Mouse (Mus musculus) midbrain, embryonic 14.5 days (tissue): ENCODE measurements around the gene Ggt7. TPM values are rescaled to one million over a fixed set of nuclear protein-coding genes. Genes with fewer than 3 reads are reported as not detected.

Experiments used
- ATAC-seq: fragments of 200-750 bp; cut with Nextera tagmentation; 2 replicates; pipeline ENCODE4 v1.8.0; 2017; ENCODE audit warnings: moderate number of reproducible peaks, moderate library complexity; ENCODE audit not compliant: low FRiP score, low TSS enrichment
- DNase-seq: peaks from one replicate; pipeline ENCODE4 v3.0.0-alpha.2; 2015
- H3K27ac ChIP-seq: fragments of 300-500 bp; sonication (generic); replicated peaks from 2 replicates; pipeline ENCODE4 v1.5.1; 2014; ENCODE audit warnings: mild to moderate bottlenecking, low read depth, low read length, moderate library complexity
- H3K27me3 ChIP-seq: fragments of 300-500 bp; sonication (generic); 2 replicates; pipeline ENCODE4 v1.6.1; 2014; ENCODE audit warnings: low read length, control low read depth, mixed read lengths; ENCODE audit not compliant: control insufficient read depth, insufficient read depth
- H3K36me3 ChIP-seq: fragments of 300-500 bp; sonication (generic); 2 replicates; pipeline ENCODE4 v1.6.1; 2014; ENCODE audit warnings: low read length, control low read depth; ENCODE audit not compliant: control insufficient read depth, insufficient read depth
- H3K4me1 ChIP-seq: fragments of 300-500 bp; sonication (generic); 2 replicates; pipeline ENCODE4 v1.6.1; 2014; ENCODE audit warnings: mild to moderate bottlenecking, antibody characterized with exemption, low read length, control low read depth; ENCODE audit not compliant: control insufficient read depth, insufficient read depth
- H3K4me2 ChIP-seq: fragments of 300-500 bp; sonication (generic); 2 replicates; pipeline ENCODE4 v1.6.1; 2014; ENCODE audit warnings: mild to moderate bottlenecking, low read length, moderate library complexity
- H3K4me3 ChIP-seq: fragments of 300-500 bp; sonication (generic); replicated peaks from 2 replicates; pipeline ENCODE4 v1.5.1; 2014; ENCODE audit warnings: low read depth, low read length
- H3K9ac ChIP-seq: fragments of 300-500 bp; sonication (generic); replicated peaks from 2 replicates; pipeline ENCODE4 v1.6.1; 2014; ENCODE audit warnings: mild to moderate bottlenecking, low read length, moderate library complexity
- H3K9me3 ChIP-seq: fragments of 300-500 bp; sonication (generic); 2 replicates; pipeline ENCODE4 v1.6.1; 2016; ENCODE audit warnings: low read length, control low read depth, mixed read lengths; ENCODE audit not compliant: control insufficient read depth
- WGBS: fragments of 180-500 bp; shearing (Covaris S2); extraction: QIAGEN DNeasy Blood & Tissue Kit; methylation state at CpG from one replicate; pipeline ENCODE4 v1.1.7; 2014; 5-methylcytosine and 5-hydroxymethylcytosine counted together
- polyA plus RNA-seq: library from polyadenylated mRNA; unstranded; fragments of >200 nt; fragmentation: Nextera tagmentation; extraction: Ambion mirVana; gene quantifications from 2 replicates; pipeline ENCODE4 v1.2.1, GENCODE M21; 2014

Ggt7 gene
- polyA plus RNA-seq, 1 experiment from 2014 or later: 43.2 TPM

DNA sequence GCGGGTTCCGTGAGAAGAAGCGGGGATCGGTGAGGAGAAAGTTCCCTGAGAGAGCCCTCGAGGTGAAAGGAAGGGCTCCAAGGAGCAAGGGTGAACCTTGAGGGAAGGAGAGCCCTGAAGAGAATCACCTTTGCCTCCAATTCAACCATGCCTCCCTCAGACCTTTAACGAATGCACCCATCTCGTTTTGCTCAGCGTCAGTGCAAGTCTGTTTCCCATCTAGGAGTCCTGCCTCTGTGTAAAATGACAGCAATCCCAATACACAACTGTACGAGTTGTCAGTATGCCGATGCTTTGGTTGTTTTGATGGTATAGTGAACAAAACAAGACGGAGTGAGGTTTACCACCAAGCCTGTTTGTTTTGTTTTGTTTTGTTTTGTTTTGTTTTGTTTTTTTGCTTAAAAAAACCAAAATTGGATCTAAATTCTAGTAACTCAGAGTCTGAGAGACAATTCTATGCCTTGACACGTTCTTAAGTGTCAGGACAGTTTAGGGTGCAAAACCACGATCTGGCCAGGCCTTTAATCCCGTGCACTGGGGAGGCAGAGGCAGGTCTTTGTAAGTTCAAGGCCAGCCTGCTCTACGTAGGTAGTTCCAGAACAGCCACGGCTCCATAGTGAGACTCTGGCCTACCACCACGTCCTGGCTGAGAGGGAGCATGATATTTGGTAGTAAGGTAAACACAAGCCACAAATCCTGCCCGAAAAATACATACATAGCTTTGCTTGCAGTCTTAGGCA is 664 bp upstream of the Ggt7 start:
- Histone ChIP-seq H3K27me3 (no peaks in the 10 kb centered on the region), H3K4me3 (peak overlapping the region; percentile 66), H3K4me2 (peak overlapping the region; percentile 75), H3K27ac (peak overlapping the region; percentile 82), H3K36me3 (no peaks in the 10 kb centered on the region), H3K9me3 (no peaks in the 10 kb centered on the region), H3K9ac (peak overlapping the region; percentile 59), H3K4me1 (peaks cover 11% of the 10 kb centered on the region; the same call in 1 of the 2 replicates)
- WGBS: 25% methylated on average over 18 of the region's 18 CpGs
- DNase-seq: no peak
- ATAC-seq: no peak

DNA sequence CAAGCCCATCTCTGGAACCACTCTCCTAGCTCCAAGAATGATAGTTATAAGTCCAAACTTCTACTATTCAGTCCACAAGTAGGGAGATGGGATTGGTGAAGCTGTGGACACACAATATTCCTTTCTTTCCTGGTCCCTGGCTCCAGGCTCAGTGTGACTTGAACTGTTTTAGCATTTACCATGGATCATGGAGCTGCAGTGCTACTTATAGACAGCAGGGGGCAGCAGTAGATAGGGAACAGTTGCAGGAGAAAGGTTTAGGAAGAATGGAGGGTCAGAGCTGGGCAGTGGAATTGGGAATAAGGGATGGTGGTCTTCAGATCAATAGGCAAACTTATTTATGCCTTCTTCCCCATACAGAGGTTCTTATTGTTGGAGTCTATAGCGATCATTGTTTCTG is 2.1 kb downstream of the Ggt7 start:
- no peaks in the 10 kb centered on the region for H3K36me3 ChIP-seq
- DNase-seq (peak; percentile 87), ATAC-seq (no peak)
- no peak overlapping the region for H3K4me3 ChIP-seq
- H3K4me2 ChIP-seq: no peak overlapping the region
- 12% methylated on average over 1 of the region's 1 CpGs for WGBS
- H3K9ac ChIP-seq: no peak overlapping the region
- H3K9me3 ChIP-seq: no peaks in the 10 kb centered on the region
- H3K27ac ChIP-seq: no peak overlapping the region
- H3K27me3 ChIP-seq: no peaks in the 10 kb centered on the region
- H3K4me1 ChIP-seq: peaks cover 23% of the 10 kb centered on the region

DNA sequence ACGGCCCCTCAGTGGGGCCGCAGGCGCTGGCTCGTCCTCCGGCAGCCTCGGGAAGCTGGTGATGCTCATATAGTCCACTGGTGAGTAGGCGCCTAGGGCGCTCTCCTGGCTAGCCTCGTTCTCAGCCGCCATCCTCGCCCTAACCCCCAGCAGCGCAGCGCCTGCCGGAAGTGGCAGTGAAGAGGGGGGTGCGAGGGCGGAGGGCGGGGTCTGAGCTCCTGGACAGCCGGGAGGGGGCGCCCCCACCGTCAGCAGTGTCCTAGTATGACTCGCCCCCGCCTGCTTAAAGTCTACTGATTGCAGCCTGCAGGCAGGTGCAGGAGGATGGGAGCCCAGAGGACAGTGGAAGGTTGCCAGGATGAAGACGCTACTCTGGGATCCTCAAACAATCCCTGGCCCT is 3.4 kb downstream of the Ggt7 start:
- peak; percentile 54 for ATAC-seq
- H3K9me3 ChIP-seq: no peaks in the 10 kb centered on the region
- 0 out of 2 replicates have a peak, but pooled peaks cover 3% of the 10 kb centered on the region for H3K36me3 ChIP-seq
- no peaks in the 10 kb centered on the region for H3K27me3 ChIP-seq
- H3K4me2 ChIP-seq: peak overlapping the region; percentile 83
- H3K4me1 ChIP-seq: peaks cover 23% of the 10 kb centered on the region
- under 1% methylated on average over 23 of the region's 23 CpGs for WGBS
- H3K4me3 ChIP-seq: peak overlapping the region; percentile 68
- peak; percentile 87 for DNase-seq
- peak overlapping the region; percentile 85 for H3K27ac ChIP-seq
- H3K9ac ChIP-seq: peak overlapping the region; percentile 88

DNA sequence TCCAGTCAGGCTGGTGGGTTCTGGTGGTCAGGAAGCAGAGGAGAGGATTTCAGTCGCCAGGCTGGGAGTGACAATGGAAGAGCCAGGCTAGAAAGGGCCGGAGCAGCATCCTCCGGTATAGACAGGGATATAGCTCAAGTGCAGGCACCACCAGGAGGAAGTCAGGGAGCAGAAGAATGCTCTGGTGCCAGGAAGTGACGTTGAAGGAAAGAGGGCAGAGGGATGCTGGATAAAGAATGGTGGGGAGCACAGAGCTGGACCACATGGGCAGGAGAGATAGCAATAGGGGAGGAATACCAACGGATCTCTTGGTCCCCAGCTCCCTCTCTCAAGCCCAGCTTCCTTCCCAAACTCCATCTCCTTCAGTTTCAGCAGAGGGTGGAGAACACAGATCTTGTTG is 4.5 kb downstream of the Ggt7 start:
- WGBS: 67% methylated on average over 5 of the region's 5 CpGs
- ATAC-seq: no peak

DNA sequence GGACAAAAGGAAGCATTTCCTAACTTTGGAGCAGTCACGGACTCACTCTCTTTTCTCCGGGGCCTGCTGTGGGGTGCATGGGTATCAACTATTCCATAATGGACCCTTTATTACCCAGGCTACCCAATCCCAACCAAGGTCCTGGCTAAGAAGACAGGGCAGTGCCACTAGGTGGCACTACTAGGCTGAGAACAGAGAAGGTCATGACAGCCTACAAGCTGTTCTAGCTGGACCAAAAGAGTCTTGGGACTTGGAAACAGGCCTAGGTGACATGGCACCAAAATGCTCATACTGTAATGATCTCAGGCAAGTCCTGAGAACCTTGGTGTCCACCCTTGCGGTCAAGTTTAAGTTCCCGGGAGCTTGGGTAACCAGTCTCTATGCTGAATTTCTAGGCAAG is 5.6 kb downstream of the Ggt7 start:
- 0 out of 2 replicates have a peak, but pooled peaks cover 4% of the 10 kb centered on the region for H3K36me3 ChIP-seq
- no peak overlapping the region for H3K27ac ChIP-seq
- DNase-seq: peak; percentile 69
- H3K4me3 ChIP-seq: no peak overlapping the region
- peak overlapping the region; percentile 83 for H3K4me2 ChIP-seq
- no peaks in the 10 kb centered on the region for H3K9me3 ChIP-seq
- H3K4me1 ChIP-seq: peaks cover 20% of the 10 kb centered on the region
- H3K9ac ChIP-seq: no peak overlapping the region
- ATAC-seq: no peak
- WGBS: 55% methylated on average over 4 of the region's 4 CpGs
- no peaks in the 10 kb centered on the region for H3K27me3 ChIP-seq

More for the DNA sequence above, 4.5 kb downstream of the Ggt7 start:
- Histone ChIP-seq H3K27me3 (no peaks in the 10 kb centered on the region), H3K4me3 (peak overlapping the region; percentile 68), H3K36me3 (0 out of 2 replicates have a peak, but pooled peaks cover 4% of the 10 kb centered on the region), H3K4me1 (peaks cover 18% of the 10 kb centered on the region), H3K9ac (peak overlapping the region; percentile 88), H3K4me2 (peak overlapping the region; percentile 83), H3K27ac (0 out of 2 replicates have a peak overlapping the region, but pooled peaks have one; percentile 85), H3K9me3 (no peaks in the 10 kb centered on the region)
- DNase-seq: peak; percentile 28

DNA sequence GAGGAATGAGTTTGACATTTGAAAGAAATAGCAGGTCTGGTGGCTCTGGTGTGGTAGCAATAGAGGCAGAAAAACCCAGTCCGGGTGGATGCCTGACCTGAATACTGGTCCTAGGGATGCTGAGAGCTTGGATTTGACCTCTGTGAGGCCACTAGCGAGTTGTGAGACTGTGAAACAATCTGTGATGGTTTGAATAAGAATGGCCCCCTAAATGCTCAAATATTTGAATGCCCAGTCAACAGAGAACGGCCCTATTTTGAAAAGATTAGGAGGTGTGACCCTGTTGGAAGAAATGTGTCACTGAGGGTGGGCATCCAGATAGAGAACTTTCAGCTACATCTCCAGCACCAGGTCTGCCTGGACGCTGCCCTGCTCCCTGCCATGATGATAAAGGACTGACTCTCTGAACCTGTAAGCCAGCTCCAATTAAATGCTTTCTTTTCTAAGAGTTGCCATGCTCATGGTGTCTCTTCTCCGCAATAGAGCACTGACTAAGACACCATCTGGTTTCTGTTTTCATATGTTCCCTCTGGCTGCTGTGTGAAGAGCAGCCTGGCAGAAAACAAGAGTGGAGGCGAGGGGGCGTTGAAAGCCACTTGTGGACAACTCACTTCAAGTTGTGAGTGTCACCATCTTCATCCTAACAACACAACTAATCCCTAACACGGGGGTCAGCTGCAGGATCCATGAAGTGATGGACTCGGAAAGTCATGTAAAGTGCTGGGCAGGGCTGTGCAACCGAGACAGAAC is 10.1 kb downstream of the Ggt7 start:
- Histone ChIP-seq H3K27me3 (no peaks in the 10 kb centered on the region), H3K9me3 (no peaks in the 10 kb centered on the region), H3K4me1 (peaks cover 9% of the 10 kb centered on the region), H3K4me3 (no peak overlapping the region), H3K4me2 (no peak overlapping the region), H3K36me3 (peaks cover 26% of the 10 kb centered on the region), H3K27ac (no peak overlapping the region), H3K9ac (no peak overlapping the region)
- ATAC-seq: no peak
- no peak for DNase-seq
- 75% methylated on average over 10 of the region's 10 CpGs for WGBS

DNA sequence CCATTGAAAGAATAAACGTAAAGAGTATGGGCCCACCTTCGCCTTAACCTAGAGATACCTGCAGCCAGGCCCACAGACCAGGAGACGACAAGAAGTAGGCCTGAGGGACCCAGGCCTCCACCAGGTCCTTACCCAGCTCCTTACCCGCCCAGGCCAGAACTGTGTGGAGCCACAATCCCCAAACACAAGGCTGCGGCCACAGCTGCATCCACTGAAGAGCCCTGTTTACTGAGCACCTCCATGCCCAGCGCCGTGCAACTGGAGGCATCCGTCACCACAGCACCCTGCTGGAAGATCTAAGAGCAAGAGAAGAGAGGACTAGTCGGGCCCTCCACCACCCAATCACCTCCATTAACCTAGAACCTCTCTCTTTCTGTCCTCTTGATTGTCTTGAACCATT is 12.2 kb downstream of the Ggt7 start:
- no peak overlapping the region for H3K4me3 ChIP-seq
- no peak for DNase-seq
- 97% methylated on average over 9 of the region's 9 CpGs for WGBS
- H3K4me1 ChIP-seq: 0 out of 2 replicates have a peak, but pooled peaks cover 5% of the 10 kb centered on the region
- no peak for ATAC-seq
- no peaks in the 10 kb centered on the region for H3K27me3 ChIP-seq
- no peaks in the 10 kb centered on the region for H3K9me3 ChIP-seq
- no peak overlapping the region for H3K27ac ChIP-seq
- peaks cover 41% of the 10 kb centered on the region for H3K36me3 ChIP-seq
- H3K4me2 ChIP-seq: no peak overlapping the region
- H3K9ac ChIP-seq: no peak overlapping the region

DNA sequence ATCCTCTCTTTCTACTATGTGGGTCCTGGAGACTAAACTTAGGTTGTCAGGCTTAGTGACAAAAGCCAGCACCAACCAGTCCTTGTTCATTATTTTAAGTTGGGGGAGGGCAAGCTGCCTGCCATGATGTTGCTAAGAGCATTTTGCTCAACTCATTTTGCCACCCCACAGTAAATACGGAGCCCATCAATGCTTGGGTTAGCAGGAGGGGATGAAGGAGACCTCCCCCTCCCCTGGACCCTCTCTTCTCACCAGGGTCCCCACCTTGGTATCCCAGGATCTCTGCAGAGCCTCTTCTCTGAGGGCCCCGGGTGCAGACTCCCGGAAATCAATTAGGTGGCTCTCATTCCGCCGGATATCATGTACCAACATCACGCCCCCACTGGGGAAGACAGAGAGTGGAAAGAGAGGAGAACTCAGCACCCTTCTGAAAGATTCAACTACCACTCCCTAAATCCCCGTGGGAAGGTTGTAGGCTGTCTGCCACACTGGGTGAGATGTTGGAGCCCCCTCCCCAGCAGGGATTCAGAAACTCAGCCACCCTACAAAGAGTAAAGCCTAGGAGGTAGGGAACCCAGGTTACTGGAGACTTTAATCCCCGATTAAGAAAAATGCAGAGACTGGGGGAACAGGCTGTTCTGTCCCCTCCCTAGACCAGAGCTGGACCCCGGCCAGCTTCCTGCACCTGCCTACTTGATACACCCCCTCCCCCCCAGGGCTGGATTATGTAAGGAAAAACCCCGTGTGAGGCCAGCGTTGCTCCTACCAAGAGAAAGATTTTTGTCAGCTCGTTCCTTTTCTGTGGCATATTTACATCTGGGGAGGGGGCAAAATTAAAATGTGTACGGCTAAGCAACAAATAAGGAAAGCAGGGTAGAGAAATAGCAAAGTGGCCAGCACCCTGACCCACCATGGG is 13.3 kb downstream of the Ggt7 start:
- Histone ChIP-seq H3K27me3 (no peaks in the 10 kb centered on the region), H3K4me3 (no peak overlapping the region), H3K27ac (no peak overlapping the region), H3K4me1 (0 out of 2 replicates have a peak, but pooled peaks cover 5% of the 10 kb centered on the region), H3K4me2 (no peak overlapping the region), H3K9ac (no peak overlapping the region), H3K36me3 (peaks cover 50% of the 10 kb centered on the region), H3K9me3 (no peaks in the 10 kb centered on the region)
- WGBS: 41% methylated on average over 13 of the region's 13 CpGs
- DNase-seq (peak; percentile 72), ATAC-seq (no peak)
